Mouse (Mus musculus) right cerebral cortex, postnatal 14 days (tissue): ENCODE data around the gene Calm2.
A peak's percentile ranks its signal among the peaks of the same experiment; 100 is the strongest.

ENCODE experiments used
- DNase-seq: peaks from one replicate; pipeline ENCODE4 v3.0.0; 2022

The Calm2 gene

GRCm38 (mm10) chr17:87458911-87459749 lies 12.4 kb upstream of the Calm2 start:
- no peak for DNase-seq

- no peak for DNase-seq
These were observed 11.2 kb upstream of the Calm2 start for GRCm38 (mm10) chr17:87457961-87458360.

- no peak for DNase-seq
These were observed 7.4 kb upstream of the Calm2 start for GRCm38 (mm10) chr17:87454121-87454520.

GRCm38 (mm10) chr17:87453336-87453735 lies 6.6 kb upstream of the Calm2 start:
- DNase-seq, result no peak

GRCm38 (mm10) chr17:87448881-87449280 lies 2.1 kb upstream of the Calm2 start:
- no peak for DNase-seq

GRCm38 (mm10) chr17:87448339-87448738 lies 1.6 kb upstream of the Calm2 start:
- DNase-seq, result no peak

GRCm38 (mm10) chr17:87447612-87448200 lies 971 bp upstream of the Calm2 start:
- DNase-seq, result no peak

GRCm38 (mm10) chr17:87445917-87446766 lies 593 bp downstream of the Calm2 start:
- peak; percentile 78 for DNase-seq

GRCm38 (mm10) chr17:87445337-87445916 lies 1.3 kb downstream of the Calm2 start:
- DNase-seq, result no peak

GRCm38 (mm10) chr17:87444763-87445162 lies 2.0 kb downstream of the Calm2 start:
- DNase-seq, result no peak

- DNase-seq, result no peak
These were observed 5.2 kb downstream of the Calm2 start for GRCm38 (mm10) chr17:87441537-87441936.

- no peak for DNase-seq
These were observed 7.3 kb downstream of the Calm2 start for GRCm38 (mm10) chr17:87439441-87439840.

GRCm38 (mm10) chr17:87433929-87434328 lies 12.8 kb downstream of the Calm2 start:
- DNase-seq, result no peak

- no peak for DNase-seq
These were observed 14.0 kb downstream of the Calm2 start for GRCm38 (mm10) chr17:87432743-87433142.

GRCm38 (mm10) chr17:87432314-87432713 lies 14.4 kb downstream of the Calm2 start:
- DNase-seq, result no peak

- no peak for DNase-seq
These were observed 17.3 kb downstream of the Calm2 start for GRCm38 (mm10) chr17:87429431-87429830.

GRCm38 (mm10) chr17:87427511-87427910 lies 19.2 kb downstream of the Calm2 start, which contains the start of gene Stpg4:
Gene Stpg4 (minus strand): TSS chr17:87427741.
- peak; percentile 18 for DNase-seq

GRCm38 (mm10) chr17:87418082-87418481 lies 28.7 kb downstream of the Calm2 start:
- no peak for DNase-seq

- no peak for DNase-seq
These were observed 40.1 kb downstream of the Calm2 start for GRCm38 (mm10) chr17:87406646-87407045.

- no peak for DNase-seq
These were observed 41.2 kb downstream of the Calm2 start for GRCm38 (mm10) chr17:87405576-87405975.

- DNase-seq, result no peak
These were observed 43.3 kb downstream of the Calm2 start for GRCm38 (mm10) chr17:87403462-87403861.

GRCm38 (mm10) chr17:87402444-87402843 lies 44.3 kb downstream of the Calm2 start:
- no peak for DNase-seq

GRCm38 (mm10) chr17:87397088-87397487 lies 49.6 kb downstream of the Calm2 start:
- no peak for DNase-seq
